Mouse (Mus musculus) heart, postnatal 0 days (tissue): ENCODE measurements at regions not wholly inside any gene's neighbourhood (a gene's known extent, or its start where the extent isn't known, plus 50 kb on each side); places are given as distances from the start of the nearest gene placed in this dataset.

Experiments
- CTCF ChIP-seq: IDR thresholded peaks from 2 replicates; pipeline ENCODE4 v1.5.1; 2016; ENCODE audit warnings: antibody characterized with exemption, control low read depth, low read depth
- EP300 ChIP-seq: IDR thresholded peaks from 2 replicates; pipeline ENCODE4 v1.6.1; 2016; ENCODE audit warnings: antibody characterized with exemption, low read depth

- TF ChIP-seq CTCF (peak; percentile 19), EP300 (no peak)
Measured at GRCm38 (mm10) chr12:13009470-13009869, 67.8 kb upstream of the Mycn start.
